Mouse (Mus musculus) thymus, adult 2 months (tissue): ENCODE measurements around the gene Cxcl15.

Experiments used
- CTCF ChIP-seq: fragments of 200-500 bp; IDR thresholded peaks from 2 replicates; pipeline ENCODE4 v1.5.1; 2012; ENCODE audit warnings: mild to moderate bottlenecking, control low read depth, low read length, moderate library complexity, borderline replicate concordance; ENCODE audit not compliant: control insufficient read depth, poor library complexity, insufficient read depth; ENCODE audit errors: extremely low read depth
- POLR2A ChIP-seq: fragments of 200-500 bp; IDR thresholded peaks from 2 replicates; pipeline ENCODE4 v1.6.1; 2012; ENCODE audit warnings: mild to moderate bottlenecking, low read length, control low read depth, moderate library complexity; ENCODE audit not compliant: control insufficient read depth, poor library complexity, insufficient read depth; ENCODE audit errors: extremely low read depth

DNA sequence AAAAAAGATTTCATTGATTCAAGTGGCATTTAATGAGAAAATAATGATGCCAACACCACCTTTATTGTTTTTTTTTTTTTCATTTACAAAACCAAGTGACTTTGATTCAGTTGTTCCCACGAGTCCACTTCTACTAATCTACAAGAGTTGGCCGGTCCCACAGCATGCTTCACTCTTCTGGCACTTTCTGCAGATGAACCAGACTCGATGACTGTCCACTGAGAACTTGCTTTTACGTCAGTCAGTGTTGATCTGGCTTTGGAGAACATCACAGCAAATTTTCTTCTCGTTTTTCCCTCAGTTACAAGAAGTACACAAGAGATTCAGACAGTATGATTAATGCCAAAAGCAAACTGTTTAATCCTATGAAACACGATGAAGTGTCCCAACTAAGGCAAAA, 15.5 kb upstream of the Cxcl15 start:
- TF ChIP-seq CTCF (no peak), POLR2A (no peak)
